Mouse (Mus musculus): ENCODE results near the gene Dram2.
"Not testable (repeated sequence)": the region's sequence is repeated elsewhere in the genome, so short reads cannot be mapped to it uniquely, and the experiment has no call there.

GRCm38 (mm10) chr3:106593631-106594030 lies 46.0 kb downstream of the Dram2 start:
- TF ChIP-seq CTCF (IDR thresholded peaks at IDR 0.05; ENCODE audit: borderline replicate concordance, insufficient read depth, low read depth, low read length); POLR2A (IDR thresholded peaks at IDR 0.05; ENCODE audit: borderline replicate concordance, insufficient read depth, low read length): not testable (repeated sequence)

Data from cerebellum, adult 2 months (tissue).